Mouse (Mus musculus): ENCODE results near the gene Sspn. TPM values are rescaled to one million over a fixed set of nuclear protein-coding genes. Genes with fewer than 3 reads are reported as not detected.

Sspn gene
- polyA plus RNA-seq, 1 experiment, result not detected

DNA sequence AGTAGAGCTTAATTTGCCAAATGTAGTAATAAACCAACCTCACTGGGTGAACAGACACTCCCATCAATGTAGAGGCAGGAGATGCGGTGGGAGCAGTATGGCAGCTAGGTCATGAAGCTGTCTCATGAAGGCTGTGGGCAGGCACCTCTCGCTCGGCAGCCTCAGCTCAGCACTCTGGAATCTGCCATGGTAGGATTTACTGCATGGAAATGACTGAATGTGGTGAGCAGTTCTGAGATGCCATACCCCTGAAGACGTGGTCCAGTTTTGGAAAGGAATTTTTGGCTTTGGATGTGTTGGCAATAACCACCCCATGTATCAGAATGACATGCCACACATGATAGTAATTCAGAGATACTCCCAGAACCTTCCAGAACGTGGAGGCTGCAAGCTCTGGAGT lies 19.2 kb downstream of the Sspn start:
- TF ChIP-seq GATA1 (IDR thresholded peaks at IDR 0.05; ENCODE audit: low read length), result no peak

DNA sequence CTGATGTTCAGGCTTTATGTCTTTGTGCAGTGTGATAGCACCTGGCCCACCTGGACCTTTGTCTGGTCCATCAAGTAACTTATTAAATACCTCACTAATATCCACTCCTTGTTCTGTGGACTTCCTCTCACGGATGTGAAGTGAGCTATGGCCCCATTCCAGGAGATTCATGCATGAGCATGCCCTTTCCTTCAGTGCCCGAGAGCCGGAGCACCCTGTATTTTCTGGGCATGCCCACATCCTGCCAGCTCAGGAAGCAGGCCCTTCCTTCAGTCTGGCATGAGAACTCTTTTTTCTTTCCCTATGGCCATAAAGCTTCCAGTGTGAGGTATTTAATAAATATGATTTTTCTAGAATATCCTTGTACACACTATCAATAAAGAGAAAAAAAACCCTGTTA lies 21.2 kb downstream of the Sspn start:
- no peak for TF ChIP-seq GATA1 (IDR thresholded peaks at IDR 0.05; ENCODE audit: low read length)

DNA sequence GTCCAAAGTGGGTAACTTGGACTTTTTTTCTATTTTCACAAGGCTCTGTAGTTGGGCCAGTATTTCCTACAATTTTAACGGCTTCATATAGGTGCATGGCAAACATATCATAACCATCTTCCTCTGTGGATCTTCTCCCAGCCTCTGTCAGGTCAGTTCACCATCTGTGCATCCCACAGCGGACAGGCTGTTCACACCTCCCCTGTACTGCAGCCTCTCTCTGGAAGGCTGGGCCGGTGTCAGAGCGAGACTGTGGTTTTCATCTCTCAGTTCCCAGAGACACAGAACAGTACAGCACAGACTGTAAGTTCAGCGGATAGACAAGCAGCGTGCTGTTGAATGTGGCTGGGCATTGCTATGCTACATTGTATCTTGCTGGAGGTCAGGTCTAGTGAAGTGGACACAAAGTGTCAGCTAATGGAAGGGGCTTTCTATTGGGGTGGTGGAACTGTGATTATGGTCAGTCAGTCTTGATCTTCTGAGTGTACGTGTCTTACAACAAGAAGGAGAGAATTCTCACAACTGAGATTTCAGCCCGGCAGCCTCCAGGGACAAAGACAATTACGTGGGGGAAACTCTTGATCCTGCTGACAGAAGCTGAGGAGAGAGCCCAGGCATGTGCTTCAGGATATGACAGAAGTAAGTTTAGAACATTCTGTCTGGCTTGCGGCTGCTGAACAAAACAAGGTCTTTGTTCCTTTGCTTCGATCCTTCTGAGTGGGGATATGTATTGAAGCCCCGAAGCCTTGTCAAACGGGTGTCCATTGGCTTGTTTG lies 21.9 kb downstream of the Sspn start:
- no peak for TF ChIP-seq GATA1 (IDR thresholded peaks at IDR 0.05; ENCODE audit: low read length)

DNA sequence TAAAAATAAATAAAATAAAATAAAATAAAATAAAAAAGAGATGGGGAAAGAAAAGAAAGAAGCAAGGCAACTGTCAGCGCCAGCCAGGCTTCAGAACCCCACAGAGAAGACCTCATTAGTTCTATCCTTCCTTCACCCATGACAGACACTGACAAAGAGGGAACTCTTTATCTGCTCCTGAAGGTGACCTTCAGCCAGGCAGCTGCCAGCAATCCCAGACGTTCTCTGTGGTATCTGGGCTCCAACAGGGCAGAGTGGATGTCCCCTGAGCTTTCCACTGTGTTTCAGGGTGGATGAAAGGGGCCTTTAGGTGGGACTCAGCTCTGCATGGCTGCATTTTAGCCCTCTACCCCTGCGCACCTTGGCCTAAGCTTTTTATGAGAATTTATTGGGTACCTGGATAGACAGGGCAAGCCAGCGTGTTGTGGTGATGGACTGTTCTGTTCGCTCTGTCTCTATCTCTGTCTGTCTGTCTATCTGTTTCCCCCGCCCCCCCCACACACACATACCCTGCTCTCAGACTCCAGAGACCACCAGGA lies 26.1 kb downstream of the Sspn start:
- TF ChIP-seq GATA1 (IDR thresholded peaks at IDR 0.05; ENCODE audit: low read length), result no peak

DNA sequence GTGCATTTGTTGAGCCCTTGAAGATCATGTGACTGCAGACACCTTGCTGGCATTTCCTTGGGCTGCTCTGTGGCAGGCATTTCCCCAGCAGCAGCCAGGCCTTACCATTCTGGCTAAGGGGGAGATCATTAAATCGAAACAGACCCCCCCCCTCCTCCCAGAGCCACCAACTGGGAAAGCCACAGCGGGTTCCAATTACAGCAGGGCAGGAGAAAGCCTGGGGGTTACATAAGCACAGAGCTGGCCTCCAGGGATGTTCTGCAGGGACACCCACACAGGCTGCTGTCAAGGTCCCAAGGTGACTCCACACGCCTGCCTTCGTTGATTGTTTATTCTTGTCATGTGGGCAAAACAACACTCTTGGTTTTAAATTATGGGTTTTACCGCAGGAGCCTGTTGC lies 26.6 kb downstream of the Sspn start:
- no peak for TF ChIP-seq GATA1 (IDR thresholded peaks at IDR 0.05; ENCODE audit: low read length)

DNA sequence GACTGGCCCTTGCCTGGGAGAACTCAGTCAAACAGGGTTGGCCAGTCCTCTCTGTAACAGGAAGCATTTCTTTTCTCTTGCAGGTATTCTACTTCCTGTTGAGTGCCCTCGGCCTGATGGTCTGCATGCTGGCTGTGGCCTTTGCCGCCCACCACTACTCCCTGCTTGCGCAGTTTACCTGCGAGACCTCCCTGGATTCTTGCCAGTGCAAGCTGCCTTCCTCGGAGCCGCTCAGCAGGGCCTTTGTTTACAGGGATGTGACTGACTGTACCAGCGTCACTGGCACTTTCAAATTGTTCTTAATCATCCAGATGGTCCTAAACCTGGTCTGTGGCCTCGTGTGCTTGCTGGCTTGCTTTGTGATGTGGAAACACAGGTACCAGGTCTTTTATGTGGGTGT lies 29.6 kb downstream of the Sspn start:
- no peak for TF ChIP-seq GATA1 (IDR thresholded peaks at IDR 0.05; ENCODE audit: low read length)

DNA sequence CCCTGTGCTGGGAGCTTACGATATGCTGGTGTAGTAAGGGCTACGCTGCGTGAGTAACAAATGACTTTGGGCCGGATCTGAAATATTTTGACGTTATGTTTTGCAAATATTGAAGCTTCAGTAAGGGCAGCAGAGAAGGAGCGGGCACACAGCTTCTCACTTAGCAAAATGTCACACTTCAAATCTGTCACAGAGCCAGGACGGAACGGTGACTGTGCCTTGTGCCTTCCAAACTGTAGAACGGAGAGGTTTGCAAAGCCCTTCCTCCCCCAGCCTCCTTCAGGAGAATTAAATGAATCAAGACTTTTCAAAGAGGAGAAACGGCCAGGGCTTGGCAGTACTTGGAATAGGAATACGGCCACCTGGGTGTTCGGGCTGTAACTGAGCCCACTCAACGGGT lies 32.5 kb downstream of the Sspn start:
- no peak for TF ChIP-seq GATA1 (IDR thresholded peaks at IDR 0.05; ENCODE audit: low read length)

DNA sequence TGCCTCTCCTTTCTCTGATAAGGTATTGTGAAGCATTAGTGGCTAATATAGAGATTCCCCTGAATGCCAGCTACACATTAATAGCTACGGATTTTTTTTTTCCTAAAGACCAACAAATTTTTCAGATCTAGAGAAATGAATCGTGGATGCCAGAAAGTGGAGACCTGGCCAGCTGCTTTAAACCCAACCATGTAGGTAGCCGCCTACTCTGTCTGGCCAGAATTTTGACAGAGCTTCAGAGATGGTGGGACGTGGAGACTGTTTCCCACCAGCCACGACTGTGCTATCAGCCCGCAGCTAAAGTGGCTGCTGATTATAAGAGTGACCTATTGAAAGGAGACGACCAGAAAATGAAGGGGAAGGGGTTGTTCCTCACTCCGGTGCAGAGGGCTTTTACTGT lies 36.3 kb downstream of the Sspn start:
- TF ChIP-seq GATA1 (IDR thresholded peaks at IDR 0.05; ENCODE audit: low read length), result no peak

DNA sequence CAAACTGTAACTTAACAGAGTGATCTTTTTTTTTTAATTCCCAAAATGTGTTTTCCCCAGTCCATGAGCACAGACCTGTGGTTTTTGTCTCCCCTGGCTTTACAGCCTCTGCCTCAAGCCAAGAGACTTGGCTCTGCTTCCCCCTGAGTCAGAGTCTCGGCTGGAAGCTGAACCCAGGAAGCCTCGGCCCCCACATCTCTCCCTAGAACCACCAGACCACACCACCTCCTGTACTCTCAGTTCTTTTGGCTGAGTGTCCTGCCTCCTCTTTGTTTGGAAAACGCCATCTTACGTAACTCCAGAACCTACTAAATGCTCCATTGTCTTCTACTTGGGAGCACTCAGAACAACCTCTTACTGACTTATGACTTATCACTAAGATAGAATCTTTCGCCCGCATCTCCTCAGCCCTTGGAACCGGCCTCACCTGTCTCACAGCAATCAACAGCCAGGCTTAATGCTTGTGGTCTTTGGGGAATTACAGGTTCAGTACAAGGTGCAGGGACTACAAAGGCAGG lies 36.9 kb downstream of the Sspn start:
- TF ChIP-seq GATA1 (IDR thresholded peaks at IDR 0.05; ENCODE audit: low read length), result no peak

DNA sequence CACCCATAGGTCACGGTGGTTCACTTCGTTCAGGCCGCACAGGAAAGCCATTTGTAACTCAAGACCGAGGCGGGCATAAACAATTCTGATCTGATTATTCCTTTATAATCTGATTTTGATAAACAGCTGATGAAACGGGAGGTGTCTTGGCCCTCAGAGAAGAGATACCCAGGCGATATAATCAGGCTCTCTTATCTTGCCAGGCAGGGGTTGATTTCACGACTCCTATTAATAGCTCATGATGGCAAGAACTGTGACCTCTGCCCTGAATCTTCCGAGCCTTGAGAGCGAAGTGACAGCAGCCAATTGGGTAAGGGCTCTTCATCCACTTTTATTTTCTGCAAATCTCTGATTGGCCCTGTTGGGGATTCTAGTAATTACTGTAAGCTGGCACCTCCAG lies 37.4 kb downstream of the Sspn start:
- TF ChIP-seq GATA1 (IDR thresholded peaks at IDR 0.05; ENCODE audit: low read length), result no peak

DNA sequence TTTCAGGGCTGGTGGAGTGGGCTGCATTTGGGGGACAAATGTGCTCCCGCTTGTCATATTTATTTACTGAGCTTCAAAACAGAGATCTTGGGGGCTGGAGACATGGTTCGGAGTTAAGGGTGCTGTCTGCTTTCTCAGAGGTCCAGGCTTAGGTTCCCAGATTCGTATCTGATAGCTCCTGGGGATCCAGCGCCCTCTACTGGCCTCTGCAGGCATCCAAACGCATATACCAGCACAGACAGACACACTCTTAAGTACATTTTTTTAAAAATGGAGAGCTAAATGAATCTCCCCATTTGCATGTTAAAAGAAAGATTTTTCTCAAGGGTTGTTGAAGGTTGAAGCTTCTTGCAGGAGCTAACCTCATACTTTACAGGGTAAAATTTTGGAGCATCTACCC lies 38.1 kb downstream of the Sspn start:
- TF ChIP-seq GATA1 (IDR thresholded peaks at IDR 0.05; ENCODE audit: low read length), result no peak

DNA sequence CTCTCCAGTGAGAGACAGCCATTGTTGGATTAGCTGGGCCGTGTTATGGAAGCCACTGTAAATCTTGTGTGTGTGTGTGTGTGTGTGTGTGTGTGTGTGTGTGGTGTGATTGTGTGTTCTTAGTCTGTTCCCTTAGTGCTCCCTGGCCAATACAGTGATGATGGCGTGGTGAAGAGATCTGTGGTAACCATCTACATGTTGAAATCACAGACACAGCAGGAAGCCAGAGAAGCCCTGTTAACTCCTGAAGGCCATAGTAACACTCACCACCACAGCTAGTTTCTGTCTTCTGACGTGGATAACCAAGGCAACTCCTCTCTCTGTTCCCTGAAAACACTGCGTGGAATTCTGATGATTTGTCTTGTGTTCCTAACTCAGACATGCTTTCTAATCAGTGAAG lies 40.7 kb downstream of the Sspn start:
- no peak for TF ChIP-seq GATA1 (IDR thresholded peaks at IDR 0.05; ENCODE audit: low read length)

DNA sequence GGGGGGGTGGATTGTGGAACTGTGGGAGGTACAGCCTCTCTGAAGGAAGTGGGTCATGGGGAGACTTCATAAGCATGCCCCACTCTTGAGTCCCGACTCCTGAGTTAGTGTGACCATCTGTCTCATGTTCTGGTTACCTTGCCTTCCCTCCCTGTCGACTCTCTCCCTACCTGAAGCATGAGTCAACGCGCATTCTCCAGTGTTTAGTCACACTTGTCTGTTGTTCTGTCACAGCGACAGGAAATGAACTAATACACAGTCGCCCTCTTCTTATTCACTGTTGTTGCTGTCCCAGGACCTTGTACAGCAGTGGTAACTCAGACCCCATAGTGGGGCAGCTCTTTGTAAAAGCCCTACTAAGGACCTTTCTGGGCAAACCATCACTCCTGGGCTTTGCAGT lies 41.4 kb downstream of the Sspn start:
- no peak for TF ChIP-seq GATA1 (IDR thresholded peaks at IDR 0.05; ENCODE audit: low read length)

DNA sequence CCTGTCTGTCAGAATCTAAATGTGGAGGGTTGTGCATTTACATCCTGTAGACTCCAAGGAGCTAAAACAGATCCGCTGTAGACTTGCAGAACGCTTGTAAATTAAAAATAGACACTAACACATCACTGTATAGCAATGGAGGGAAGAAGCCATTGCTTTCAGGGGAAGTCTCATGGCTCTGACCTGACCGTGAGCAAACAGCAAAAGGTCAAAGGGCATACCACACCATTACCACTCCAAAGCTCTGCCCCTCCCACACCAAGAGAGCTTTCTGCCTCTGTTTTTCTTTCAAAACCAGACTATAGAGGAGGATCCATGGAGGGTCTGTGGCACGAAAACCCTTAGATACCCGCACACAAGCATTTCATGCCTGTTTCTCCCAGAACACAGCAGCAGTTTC lies 41.9 kb downstream of the Sspn start:
- no peak for TF ChIP-seq GATA1 (IDR thresholded peaks at IDR 0.05; ENCODE audit: low read length)

DNA sequence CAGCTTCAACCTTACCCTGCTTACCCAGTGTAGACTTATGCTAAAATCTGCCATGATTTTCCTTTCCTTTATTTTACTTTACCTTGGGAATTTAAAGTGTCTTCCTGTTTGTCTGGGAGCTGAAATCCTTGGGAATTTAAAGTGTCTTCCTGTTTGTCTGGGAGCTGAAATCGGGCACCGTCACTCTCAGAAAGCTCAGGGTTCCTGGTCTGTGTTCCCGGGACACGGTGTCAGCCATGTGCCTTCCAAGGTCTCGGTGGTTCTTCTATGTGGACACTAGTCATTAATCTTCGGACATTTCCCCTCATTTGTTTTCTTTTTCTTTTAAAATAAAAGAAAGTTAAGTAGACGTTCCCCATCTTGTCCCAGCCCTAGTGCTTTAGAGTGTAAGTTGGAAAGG lies 43.3 kb downstream of the Sspn start:
- TF ChIP-seq GATA1 (IDR thresholded peaks at IDR 0.05; ENCODE audit: low read length), result no peak

DNA sequence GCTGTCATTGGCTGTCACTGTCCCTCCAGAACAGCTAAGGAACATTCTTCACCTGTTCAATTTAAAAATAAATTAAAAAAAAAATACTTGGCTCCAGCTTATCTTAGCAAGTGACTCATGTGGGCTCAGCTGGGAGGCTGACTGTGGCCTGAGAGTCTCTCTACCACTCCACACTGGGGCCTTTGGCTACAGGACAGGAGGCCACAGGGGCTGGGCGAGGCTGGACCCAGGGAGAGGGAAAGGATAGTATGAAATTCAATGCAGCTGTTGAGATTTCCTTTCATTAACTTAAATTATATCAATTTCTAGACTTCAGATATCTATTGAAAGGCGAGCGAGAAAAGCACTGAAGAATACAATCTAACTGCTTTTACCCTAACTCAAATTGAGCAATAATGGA lies 45.9 kb downstream of the Sspn start:
- TF ChIP-seq GATA1 (IDR thresholded peaks at IDR 0.05; ENCODE audit: low read length), result no peak

DNA sequence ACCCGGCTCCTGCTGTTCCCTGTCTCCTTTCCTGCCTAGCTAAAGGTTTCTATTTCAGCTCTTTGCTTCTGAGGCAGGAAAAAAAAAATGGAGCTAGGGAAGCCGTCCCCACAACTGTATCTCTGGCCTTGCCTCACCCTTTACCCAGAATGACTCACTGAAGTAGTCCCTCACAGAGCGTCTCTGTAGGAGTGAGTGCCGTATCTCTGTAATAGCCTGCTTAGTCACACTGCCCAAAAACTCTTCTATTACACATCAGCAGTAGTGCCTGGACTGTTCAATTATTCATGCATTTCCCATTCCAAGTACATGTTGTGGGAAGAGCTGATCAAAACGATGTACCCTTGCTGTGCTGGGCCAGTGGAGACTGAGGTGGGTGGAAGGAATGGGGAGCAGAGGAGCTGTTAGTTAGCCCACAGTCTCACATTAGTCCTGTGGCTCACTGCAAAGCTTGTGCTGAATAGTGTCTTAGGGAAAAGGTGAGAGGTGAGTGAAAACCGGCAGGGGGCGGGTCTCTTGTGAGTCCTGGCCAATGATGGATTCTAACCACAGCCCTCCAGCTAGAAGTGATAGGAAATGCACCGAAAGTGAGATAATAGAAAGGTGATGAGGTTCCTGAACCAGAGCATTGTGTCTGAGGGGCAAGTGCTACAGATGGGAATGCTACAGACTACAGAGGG lies 46.5 kb downstream of the Sspn start:
- TF ChIP-seq GATA1 (IDR thresholded peaks at IDR 0.05; ENCODE audit: low read length), result no peak

Measured in G1E-ER4 (cell line).